In the genomic region with DNA sequence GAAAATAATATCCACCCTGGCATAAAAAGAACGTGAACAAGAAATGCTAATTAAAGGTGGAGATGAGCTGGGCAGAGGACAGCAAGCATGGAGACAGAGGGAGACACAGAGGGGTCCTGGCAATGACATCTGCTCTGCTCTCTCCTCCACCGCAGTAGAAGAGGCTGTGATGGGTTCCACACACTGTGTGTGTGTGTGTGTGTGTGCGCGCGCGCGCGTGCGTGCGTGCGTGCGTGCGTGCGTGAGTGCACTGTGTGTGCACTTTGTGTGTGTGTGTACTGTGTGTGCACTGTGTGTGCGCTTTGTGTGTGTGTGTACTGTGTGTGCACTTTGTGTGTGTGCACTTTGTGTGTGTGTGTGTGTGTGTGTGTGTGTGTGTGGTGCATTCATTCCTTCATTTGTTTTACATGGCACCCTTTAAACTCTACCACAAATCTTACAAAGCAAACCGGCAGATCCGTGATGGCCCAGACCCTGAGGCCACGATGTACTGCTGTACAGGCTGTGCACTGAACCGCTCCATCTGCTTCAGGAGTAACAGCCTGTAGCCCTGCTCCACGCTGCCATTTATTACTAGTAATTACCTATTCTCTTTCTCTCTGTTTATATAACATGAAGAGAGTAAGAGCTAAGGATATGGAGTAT, we compare ENCODE assay signal across 13 mouse cellular contexts. TPM values are rescaled to one million over a fixed set of nuclear protein-coding genes. Genes with fewer than 3 reads are reported as not detected.
DNase-seq lines count a peak whose midpoint lies in the region; ATAC-seq and TF ChIP-seq lines count a peak whose summit lies in the region.
"Had no signal": no experiment of that assay in that cellular context is flagged by ENCODE, and none has a peak within 500 bp of the region (broad histone marks: within the 10 kb centered on the region; RNA-seq: fewer than 3 reads in every experiment).

No protein-coding gene starts in this region.

- H3K36me3 ChIP-seq in forebrain, embryonic 11.5 days (ENCODE audit: control insufficient read depth, insufficient read depth, low read length): no peaks in the 10 kb centered on the region
- H3K36me3 ChIP-seq in hindbrain, embryonic 15.5 days: no peaks in the 10 kb centered on the region
- H3K36me3 ChIP-seq: liver, embryonic 12.5 days had no signal

- DNase-seq in brain, embryonic 14.5 days (ENCODE audit: low read depth): peak; percentile 78
- DNase-seq in forebrain, embryonic 11.5 days (ENCODE audit: low spot score): no peak
- DNase-seq in neural tube, embryonic 10.5 days (ENCODE audit: extremely low spot score, low spot score): peak; percentile 46
- no peak for DNase-seq in heart, adult 9 months (ENCODE audit: low spot score in 2 of 2)
- no peak for DNase-seq in left cerebral cortex, postnatal 10 days (ENCODE audit: extremely low spot score in 1 of 2, low spot score in 2 of 2)
- DNase-seq in left cerebral cortex, postnatal 4 days: no peak
- DNase-seq: cerebellum, postnatal 36 days; heart, adult 18-20 months; heart, postnatal 36 days; kidney, adult 2 months; spleen, adult 18-20 months had no signal

- intact Hi-C loops in left cerebral cortex, postnatal 10 days (cut with DNase I): no loop called here
- intact Hi-C loops in left cerebral cortex, postnatal 4 days (cut with DNase I): no loop called here

- H3K9me3 ChIP-seq in forebrain, embryonic 11.5 days (ENCODE audit: control insufficient read depth, low read length): no peaks in the 10 kb centered on the region
- no peaks in the 10 kb centered on the region for H3K9me3 ChIP-seq in hindbrain, embryonic 15.5 days
- H3K9me3 ChIP-seq: liver, embryonic 12.5 days had no signal

- peaks cover 45% of the 10 kb centered on the region for H3K4me1 ChIP-seq in forebrain, embryonic 11.5 days (replicated peaks; ENCODE audit: control insufficient read depth, insufficient read depth, low read length)
- H3K4me1 ChIP-seq in hindbrain, embryonic 15.5 days (replicated peaks): peaks cover 59% of the 10 kb centered on the region
- H3K4me1 ChIP-seq: liver, embryonic 12.5 days had no signal

- no peak for TF ChIP-seq CTCF in brain, embryonic 14.5 days (IDR thresholded peaks at IDR 0.05; ENCODE audit: borderline replicate concordance, extremely low read depth, insufficient read depth, insufficient read length)

- ATAC-seq in forebrain, embryonic 11.5 days (replicated peaks; ENCODE audit: low FRiP score): 0 out of 2 replicates have a peak, but pooled peaks have one; percentile 6
- ATAC-seq in hindbrain, embryonic 15.5 days (ENCODE audit: low FRiP score, low read depth): peak; percentile 36; the same call in 1 of the 2 replicates
- ATAC-seq: liver, embryonic 12.5 days had no signal

- no peak overlapping the region for H3K4me3 ChIP-seq in forebrain, embryonic 11.5 days (ENCODE audit: low read depth, low read length)
- no peak overlapping the region for H3K4me3 ChIP-seq in hindbrain, embryonic 15.5 days
- H3K4me3 ChIP-seq: liver, embryonic 12.5 days had no signal

- peak overlapping the region; percentile 89; the same call in 1 of the 2 replicates for H3K27ac ChIP-seq in forebrain, embryonic 11.5 days (ENCODE audit: low read depth, low read length)
- H3K27ac ChIP-seq in hindbrain, embryonic 15.5 days (replicated peaks): peak overlapping the region; percentile 76
- H3K27ac ChIP-seq: liver, embryonic 12.5 days had no signal

- H3K9ac ChIP-seq in forebrain, embryonic 11.5 days (ENCODE audit: low read length): no peak overlapping the region
- H3K9ac ChIP-seq in hindbrain, embryonic 15.5 days: no peak overlapping the region
- H3K9ac ChIP-seq: liver, embryonic 12.5 days had no signal

- no peak for TF ChIP-seq POLR2A in brain, embryonic 14.5 days (IDR thresholded peaks at IDR 0.05; ENCODE audit: borderline replicate concordance, extremely low read depth, insufficient read depth, insufficient read length, poor library complexity, severe bottlenecking)

- 0 out of 2 replicates have a peak overlapping the region, but pooled peaks have one; percentile 35 for H3K4me2 ChIP-seq in forebrain, embryonic 11.5 days (ENCODE audit: low read depth, low read length, severe bottlenecking)
- no peak overlapping the region for H3K4me2 ChIP-seq in hindbrain, embryonic 15.5 days

- H3K27me3 ChIP-seq in forebrain, embryonic 11.5 days (ENCODE audit: control insufficient read depth, insufficient read depth, low read length): peaks cover 14% of the 10 kb centered on the region
- H3K27me3 ChIP-seq in hindbrain, embryonic 15.5 days: no peaks in the 10 kb centered on the region

- 76% methylated on average over 20 of the region's 20 CpGs for WGBS in forebrain, embryonic 11.5 days
- WGBS in hindbrain, embryonic 15.5 days: 65% methylated on average over 20 of the region's 20 CpGs

RNA-seq across cellular contexts. Expression of a gene that starts 9.6 kb away (rescaled TPM):
- 145 and 192 TPM in 2 replicates for polyA plus RNA-seq in brain, embryonic 14.5 days (2012; rRNA removed)
- polyA plus RNA-seq in forebrain, embryonic 11.5 days (2014; fragmentation: Nextera tagmentation; extraction: Ambion mirVana): 155 and 170 TPM in 2 replicates
- 86.6 and 123 TPM in 2 replicates for polyA plus RNA-seq in hindbrain, embryonic 15.5 days (2015; fragmentation: Nextera tagmentation; extraction: Ambion mirVana)
- 10 to 100 TPM; 46.0 to 50.7 TPM for total RNA-seq in left cerebral cortex, postnatal 10 days (2021)
- total RNA-seq in left cerebral cortex, postnatal 4 days (2021): 10 to 100 TPM; 89.0 to 93.9 TPM

Comparison
In these comparisons a context has a peak if more than half of its experiments do, and no peak if none do; other contexts are left out.
1. DNase-seq: peak in brain, embryonic 14.5 days (single experiment) and neural tube, embryonic 10.5 days (single experiment); none in forebrain, embryonic 11.5 days (single experiment), heart, adult 9 months (0 of 2), left cerebral cortex, postnatal 10 days (0 of 2) and left cerebral cortex, postnatal 4 days (single experiment).